Mouse (Mus musculus): ENCODE data around the gene Zfp597.

GRCm38 (mm10) chr16:3842989-3843388 is 41.4 kb downstream of the Zfp597 start:
- TF ChIP-seq CTCF (conservative IDR thresholded peaks at IDR 0.05; ENCODE audit: low read length): no peak
- TF ChIP-seq POU5F1 (IDR thresholded peaks at IDR 0.05; ENCODE audit: borderline replicate concordance, low read length): no peak
